Mouse (Mus musculus) spleen, adult 12 weeks (tissue): ENCODE results near the gene Tpst2.

Experiments
- DNase-seq: peaks from one replicate; pipeline ENCODE4 v3.0.0; 2022; ENCODE audit warnings: low spot score

Tpst2 gene

DNA sequence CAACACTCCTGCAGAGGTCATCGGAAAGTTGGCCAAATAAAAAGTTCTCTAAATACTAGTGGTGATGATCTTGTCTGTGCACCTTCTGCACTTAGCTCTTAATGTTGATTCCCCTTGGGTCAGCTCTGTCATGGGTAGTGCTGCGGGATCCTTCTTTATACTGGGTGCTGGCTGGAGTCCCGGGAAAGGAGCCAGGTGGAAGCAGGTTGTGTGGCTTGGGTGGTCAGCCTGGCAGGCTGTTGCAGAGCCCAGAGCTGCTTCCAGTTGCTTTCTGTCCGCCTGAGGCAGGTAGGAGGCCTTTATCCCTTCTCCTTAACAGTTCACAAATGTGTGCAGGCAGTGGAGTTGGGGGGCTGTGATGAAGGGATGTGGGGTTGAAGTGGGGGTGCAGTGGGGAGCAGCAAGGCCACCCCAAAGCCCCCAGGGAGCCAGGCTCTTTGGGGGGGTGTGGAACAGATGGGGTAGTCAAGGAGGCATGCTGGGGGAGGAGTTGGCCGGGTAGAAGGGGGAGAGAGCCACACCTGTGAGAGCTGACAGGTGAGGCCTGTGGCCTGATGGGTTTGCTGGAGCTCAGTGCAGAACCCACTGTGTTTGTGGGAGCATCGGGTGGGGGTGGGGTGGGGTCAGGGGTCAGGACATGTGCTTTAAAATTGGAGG, 5.8 kb downstream of the Tpst2 start:
- DNase-seq, result no peak

DNA sequence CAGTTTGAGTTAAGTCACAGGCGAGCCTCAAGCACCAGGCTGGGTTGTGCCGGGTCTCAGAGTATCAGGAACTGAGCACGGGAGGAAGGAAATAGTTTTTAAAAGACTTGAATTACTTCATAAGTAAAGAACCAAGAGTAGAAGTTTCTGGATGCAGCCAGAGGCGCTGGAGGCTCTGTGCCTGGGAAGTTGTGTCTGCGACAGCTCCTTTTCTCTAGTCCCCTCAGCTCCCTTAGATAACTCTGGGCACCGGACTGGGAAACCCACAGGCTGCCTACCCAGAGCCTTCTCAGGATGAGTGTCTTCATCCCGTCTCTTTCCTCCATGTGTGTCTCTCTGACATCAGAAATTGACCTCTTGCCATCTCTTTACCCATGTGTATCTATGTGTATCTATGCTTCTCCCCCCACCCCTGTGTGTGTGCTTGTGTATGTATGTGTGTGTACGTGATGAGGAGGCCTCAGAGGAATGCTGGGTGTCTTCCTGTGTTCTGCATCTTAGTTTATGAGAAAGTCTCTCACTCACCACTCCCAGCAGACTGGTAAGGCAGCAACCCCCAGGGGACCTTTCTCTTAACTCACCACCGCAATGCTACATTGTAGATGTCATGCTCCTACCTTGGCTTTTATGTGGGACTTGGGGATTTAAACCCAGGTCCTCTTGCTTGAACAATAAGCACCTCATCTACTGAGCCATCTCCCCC, 6.4 kb downstream of the Tpst2 start:
- no peak for DNase-seq

DNA sequence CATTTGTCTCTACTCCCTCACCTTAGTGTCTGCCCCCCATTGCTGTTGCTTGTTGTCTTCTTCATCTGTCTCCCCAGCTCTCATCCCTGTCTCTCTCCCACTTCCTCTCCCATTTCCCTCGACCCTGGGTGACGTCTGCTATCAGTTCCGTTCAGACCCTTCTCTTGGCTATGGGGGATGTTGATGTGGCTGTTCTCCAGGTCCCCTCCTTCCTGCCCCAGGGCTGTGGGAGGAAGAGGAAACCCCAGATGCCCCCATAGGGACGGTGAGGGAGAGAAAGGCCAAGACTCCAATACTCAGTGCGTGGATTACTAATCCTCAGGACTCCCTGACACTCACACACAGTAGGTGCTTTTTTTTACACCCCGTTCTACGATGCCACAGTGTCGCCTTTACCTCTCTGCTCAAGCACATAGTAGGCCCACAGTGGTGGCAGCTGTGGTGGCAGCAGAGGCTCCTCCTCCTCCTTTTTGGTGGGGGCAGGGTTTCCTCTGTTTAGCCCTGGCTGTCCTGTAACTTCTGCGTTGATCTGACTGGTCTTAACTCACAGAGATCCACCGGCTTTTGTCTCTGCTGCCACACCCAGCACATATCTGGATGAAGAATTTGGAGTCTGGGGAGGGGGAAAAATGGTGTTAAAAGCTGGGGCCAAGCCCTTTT, 7.2 kb downstream of the Tpst2 start:
- DNase-seq, result no peak

DNA sequence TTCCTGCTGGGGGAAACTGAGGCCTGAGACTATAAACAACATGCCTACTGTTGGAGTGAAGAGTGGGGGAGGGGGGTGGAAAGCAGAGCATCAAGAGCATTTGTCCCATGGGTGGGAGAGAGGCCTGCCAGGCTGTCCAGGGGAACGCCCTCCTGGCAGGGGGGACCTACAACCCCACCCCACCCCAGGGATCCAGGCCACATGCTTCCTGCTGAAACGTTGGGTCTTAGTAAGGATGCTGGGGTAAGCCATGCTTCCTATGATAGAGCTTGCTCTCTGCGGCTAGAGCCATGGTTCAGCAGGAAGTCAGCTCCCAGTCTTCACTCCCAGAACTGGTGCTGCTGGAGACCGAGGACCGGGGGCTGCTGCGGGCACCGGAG, 7.7 kb downstream of the Tpst2 start:
- no peak for DNase-seq

DNA sequence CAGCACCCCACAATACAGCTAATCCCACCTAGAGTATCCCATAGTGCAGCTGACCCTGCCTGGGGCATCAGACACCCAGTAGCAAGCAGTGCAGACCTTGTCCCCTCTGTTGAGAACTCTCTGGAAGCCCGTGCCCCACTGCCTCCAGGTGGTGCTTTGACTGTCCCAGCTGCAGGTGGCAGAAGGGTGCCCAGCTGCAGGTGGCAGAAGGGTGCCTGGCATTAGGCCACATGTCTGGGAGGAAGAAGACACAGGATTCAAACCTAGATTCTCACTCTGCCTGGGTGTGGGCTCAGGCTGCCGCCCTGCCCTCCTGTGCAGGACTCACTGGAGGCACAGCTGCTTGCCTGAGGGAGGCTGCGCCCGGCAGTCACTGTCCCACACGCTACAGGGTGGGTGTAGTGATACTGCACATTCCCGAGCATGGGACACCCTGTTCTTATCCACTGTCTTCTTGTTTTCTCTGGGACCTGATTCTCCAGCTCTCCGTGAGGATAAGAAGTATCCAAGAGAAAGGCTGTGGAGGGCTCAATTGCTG, 9.1 kb downstream of the Tpst2 start:
- DNase-seq, result no peak

DNA sequence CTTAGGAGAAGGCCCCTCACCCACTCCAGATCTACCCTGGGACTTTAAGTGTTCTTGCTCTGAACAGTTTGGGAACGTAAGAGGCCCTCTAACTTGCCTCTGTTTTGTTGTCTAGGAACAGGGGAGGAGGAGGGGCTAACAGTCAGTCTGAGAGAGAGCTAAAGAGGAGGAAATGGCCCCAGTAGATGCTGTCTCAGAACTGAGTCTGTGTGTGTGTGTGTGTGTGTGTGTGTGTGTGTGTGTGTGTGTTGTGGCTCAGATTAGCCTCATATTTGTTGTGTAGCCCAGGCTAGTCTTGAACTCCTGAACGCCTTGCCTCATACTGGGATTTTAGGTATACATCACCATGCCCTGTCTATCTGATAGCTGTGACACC, 10.1 kb downstream of the Tpst2 start:
- no peak for DNase-seq

DNA sequence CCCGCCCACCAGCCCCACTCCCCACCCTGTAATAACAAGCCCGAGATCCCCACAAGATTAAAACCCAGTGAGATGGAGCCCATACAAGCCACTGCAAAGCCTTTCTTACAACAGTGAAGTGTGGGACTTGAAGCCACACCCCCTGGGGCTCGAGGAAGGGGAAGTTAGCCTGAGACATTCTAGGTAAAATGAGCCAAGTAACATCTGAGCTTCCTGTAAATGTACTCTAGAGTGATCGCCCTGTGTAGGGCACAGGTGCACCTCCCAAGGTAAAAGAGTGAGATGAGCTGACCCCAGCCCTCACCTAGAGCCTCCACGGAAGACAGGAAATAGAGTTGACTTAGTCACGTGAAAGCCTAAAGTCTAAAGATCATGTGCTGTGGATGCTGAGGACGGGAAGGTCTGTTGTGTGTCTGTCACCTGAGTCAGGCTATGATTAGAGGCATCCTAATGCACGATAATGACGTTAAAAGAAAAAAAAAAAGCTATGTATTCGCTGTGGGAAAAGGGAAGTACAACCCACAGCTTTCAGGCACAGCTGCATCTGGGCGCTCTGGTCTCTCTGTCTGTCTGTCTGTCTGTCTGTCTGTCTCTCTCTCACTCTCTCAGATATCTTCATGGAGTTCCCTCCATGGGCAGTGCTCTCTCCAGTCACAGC, 10.6 kb downstream of the Tpst2 start:
- no peak for DNase-seq

DNA sequence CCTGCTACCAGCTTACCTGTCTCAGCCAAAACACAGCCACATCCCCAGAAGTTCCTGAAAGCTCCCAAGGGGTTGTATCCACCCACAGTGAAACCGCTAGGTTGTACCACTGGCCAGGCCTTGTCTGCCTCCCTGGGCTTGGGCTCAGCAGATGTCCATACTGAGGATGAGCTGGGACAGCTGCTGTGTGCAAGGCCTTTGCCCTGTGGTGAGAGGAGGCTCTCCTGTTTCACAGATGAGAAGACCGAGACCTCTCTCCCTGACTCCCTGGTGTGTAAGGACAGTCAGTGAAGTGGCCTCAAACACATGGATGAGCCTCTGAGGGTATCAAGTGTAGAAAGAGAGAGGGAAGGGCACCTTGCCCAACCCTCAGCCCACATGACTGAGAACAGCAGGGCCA, 11.2 kb downstream of the Tpst2 start:
- DNase-seq, result no peak

DNA sequence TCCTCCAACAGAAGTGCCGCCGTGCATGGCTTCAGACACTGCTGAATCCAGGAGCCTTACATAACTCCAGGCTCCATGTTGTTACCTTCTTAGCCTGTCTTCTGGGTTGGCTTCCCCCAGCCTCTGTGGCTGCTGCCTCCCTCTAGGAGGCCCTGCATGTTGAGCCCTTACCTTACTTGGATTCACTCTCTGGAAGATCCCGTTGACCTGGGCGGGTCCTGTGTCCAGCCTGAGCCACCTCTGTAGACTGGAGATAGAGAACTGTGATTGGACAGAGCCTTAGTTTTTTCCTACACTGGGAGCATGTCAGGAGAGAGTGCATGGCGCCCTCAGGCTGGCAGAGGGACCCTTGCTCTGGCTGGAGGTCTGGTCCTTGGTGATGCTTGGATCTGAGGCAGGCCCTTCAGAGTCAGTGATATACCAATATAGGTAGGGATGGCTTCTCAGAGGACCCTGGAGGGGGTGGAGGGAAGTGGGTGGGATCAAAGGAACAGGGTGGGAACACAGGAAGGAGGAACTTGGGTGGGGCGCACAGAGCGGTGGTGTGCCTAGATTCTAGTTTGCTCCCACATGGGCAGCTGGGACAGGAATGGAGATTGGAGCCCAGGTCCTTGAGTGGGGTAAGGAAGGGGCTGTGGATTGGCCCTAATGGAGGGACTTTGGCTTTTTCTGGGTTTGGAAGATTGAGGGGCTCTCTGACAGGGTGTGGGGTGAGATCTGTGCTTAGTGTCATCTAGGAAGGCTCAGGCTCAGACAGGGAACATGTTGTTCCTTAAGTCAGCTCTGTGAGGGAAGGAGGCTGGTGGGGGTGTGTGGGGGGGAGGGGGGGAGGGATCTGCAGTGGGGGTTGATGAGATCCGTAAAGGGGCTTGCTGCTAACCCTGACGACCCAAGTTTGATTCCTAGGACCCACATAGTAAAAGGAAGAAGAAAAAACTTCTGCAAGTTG, 12.0 kb downstream of the Tpst2 start:
- no peak for DNase-seq

DNA sequence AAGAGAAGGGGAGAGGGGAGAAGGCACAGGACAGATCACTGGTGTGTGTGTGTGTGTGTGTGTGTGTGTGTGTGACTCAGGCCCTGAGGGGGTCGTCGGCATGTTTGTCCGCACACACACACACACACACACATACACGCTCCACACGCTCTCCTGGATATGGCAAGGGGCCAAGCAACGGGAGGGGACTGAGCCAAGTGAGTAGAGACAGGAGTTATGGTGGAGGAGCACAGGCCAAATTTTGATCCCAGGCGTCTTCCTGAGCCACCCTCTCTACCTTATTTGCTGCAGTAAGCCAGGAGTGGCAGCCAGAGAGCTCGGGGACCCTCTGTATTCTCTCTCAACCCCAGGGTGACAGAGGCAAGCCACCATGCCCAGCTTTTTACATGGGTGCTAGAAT, 12.7 kb downstream of the Tpst2 start:
- DNase-seq, result no peak

DNA sequence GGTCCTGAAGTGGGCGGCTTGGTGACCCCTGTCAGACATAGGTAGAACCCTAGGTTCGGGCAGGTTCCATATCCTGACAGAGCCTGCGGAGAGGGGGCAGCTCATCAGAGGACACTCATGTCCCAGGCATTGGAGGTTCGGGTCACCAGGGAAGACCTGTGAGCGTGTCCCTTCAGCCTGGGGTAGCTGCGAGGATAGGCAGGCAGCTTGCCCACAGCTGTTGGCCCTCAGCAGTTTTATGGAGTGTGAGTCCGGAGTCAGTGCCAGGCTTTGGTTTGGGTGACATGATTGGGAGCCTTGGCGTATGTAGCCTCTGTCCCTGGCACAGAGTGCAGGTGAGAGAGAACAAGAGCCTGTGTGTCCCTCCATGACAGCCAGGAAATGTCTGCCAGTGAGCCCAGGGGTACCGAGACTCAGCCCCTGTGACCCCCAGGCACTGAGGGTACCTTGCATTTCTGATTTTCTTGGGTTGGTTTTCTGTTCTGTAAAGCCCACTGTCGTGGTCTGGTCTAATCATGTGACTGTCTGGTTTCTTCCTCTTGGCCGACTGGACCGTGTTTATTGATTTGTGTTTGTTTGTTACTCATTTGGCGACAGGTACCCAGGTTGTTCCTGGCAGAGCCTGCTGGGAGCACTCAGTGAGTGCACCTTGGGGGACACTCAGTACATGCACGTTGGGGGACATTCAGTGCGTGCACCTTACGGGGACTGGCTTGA, 13.5 kb downstream of the Tpst2 start:
- DNase-seq, result no peak

DNA sequence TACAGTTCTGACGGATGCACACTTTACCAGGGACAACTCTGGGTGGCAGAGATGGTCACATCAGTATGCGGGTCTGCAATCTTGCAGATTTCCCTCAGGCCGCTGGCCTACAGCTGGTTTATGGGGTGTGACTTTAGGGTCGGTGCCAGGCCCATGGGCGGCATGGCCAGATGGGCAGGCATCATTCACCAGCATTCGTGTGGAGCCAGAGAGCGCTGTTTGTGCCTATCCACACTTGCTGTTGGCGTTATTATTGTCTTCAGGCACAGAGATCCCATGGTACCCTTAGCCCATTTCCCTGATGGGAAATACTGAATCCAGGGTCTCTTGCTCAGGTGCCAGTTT, 14.0 kb downstream of the Tpst2 start:
- DNase-seq, result no peak

DNA sequence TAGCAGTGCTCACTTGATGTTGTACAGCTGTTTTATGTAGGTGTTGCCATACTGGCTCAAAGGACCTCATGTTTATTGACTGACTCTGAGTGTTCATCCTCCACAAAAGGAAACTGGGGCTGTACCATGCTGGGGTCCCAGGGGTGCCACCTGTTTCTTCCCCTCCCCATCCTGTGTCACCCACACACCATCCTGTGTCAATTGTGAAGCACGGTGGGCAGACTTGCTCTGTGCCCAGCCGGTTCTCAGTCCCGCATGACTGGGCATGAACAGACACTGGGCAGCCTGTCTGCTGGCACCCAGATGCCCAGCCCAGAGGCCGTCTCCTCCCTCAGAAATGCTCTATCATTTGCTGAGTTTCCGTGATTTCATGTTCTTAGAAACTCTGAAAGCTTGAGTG, 15.4 kb downstream of the Tpst2 start:
- DNase-seq, result no peak

DNA sequence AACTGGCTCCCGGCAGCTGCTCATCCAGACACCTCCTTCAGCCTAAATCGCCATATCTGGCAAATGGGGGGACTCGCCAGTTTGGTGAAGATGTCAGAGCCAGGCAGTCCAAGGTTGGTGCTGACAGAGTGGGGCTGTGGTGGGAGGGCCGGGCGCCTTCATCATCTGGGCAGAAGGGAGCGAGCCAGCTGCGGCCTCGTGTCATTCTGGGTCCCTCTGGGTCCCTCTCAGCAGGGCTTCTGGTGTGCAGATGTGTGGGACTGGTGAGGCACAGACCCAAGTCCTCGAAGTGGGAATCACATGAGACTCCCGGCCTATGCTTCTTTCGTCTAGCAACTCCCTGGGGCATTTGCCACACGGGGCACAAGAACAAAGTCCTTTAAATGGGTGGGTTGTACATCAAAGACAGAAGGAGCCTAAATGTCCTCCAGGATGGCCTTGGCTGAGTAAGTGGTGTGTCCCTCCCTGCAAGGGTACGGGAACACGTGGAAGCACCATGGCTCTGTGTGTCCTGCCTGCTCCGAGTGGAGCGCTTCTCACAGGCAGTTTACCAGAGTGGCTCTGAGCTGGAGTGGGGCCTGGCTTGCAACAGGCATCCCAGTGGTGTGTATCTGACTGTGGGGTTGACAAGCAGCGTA, 16.0 kb downstream of the Tpst2 start:
- DNase-seq, result no peak

DNA sequence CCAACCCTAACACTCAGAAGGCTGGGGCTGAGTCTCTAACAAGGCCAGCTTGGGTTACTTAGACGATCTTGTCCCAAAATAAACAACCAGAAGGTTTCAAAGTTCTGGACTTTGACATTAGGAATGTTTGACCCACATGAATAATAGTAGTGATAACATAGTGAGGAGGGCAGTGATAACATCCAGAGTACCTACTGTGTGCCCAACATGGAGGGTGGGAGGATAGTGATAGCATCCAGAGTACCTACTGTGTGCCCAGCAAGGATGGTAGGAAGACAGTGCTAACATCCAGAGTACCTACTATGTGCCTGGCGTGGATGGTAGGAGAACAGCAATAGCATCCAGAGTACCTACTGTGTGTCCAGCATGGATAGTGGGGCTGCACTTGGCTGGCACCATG, 17.3 kb downstream of the Tpst2 start:
- DNase-seq, result no peak

DNA sequence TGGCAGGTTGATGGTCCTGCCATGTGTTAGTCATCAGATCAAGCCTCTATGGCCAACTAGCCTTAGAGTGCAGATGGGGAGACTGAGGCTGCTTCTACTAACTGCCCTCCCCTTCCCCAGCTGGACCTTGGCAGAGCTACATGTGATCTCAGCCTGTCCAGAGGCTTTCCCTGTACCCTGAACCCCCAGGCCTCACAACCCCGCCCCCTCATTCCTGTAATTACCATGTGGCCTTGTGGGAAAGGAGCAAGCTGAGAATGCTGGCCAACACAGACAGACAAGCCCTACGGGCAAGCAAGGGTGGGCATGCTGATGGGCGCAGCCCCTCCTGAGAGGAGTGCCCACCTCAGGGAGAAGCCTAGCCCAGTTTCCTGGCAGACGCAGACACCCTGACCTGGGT, 18.2 kb downstream of the Tpst2 start:
- DNase-seq, result no peak

DNA sequence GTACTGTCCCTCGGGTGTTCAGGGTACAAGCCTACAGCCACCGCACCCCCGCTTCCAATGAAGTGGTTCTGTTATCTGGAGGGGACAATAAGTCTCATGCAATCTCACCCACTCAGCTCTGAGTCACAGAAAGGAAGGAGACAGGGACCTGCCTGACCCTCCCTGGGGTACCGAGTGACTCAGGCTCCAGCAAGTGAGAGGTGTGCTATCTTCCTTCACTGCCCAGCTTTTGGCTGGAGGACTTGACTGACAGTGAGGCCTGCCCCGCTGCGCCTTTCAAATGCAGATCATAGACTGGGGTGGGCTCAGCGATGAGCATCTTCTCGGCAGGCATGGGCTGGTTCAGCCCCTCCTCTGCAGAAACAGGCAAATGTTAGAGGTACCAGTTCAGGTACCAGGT, 18.7 kb downstream of the Tpst2 start:
- no peak for DNase-seq

DNA sequence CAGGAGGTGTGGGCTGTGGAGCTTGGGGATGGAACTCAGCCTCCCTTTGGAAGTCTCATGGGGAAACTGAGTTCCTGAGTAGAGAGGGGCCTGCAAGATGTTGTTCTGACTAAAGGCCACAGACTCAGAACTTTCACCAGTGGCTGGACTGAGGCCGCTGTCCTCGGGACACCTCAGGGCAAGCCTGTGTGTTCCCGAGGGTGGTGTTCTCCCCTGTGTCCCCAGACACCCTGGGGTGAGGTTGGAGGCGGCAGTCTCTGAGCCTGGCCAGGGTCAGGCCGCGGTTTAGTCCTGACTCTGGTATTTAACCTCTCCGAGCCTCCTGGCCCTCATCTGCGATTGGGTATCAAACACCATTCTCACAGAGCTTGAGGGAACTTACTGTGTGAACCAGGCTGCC, 19.1 kb downstream of the Tpst2 start:
- DNase-seq, result no peak

DNA sequence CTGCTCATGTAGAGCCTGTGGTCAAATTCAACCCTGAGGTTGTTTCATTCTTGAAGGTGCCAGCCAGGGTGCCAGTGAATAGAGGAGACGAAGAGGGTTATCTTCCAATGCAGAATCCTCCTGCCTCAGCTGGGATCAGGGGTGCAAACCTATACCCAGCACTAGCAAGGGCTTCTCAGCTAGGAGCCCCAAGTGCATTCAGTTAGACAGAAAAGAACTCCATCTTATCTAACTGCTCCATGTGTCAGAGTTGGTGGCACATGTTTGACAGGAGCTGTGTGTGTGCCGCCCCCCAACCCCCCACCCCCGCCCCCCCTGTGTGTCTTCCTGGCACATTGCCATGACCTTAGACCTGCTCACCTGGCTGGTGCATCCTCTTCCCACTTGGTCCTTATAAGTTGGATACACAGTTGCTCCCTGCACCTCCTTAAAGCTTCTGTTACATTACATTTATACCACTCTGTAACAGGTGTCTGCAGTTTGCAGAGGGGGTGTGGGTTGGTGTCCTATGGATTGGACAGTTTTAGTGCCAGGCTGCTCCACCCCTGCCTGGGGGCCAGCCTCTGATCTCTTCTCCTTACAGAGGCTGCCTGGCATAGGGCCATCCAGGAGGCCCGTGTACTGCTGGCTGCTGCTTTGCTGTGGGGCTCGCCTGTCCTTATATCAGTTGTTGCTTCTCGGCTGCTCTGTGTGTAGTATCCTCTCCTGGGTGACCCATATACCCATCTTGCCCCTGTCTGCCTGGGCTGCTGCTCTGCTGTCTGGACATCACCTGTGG, 20.1 kb downstream of the Tpst2 start:
- DNase-seq, result no peak

DNA sequence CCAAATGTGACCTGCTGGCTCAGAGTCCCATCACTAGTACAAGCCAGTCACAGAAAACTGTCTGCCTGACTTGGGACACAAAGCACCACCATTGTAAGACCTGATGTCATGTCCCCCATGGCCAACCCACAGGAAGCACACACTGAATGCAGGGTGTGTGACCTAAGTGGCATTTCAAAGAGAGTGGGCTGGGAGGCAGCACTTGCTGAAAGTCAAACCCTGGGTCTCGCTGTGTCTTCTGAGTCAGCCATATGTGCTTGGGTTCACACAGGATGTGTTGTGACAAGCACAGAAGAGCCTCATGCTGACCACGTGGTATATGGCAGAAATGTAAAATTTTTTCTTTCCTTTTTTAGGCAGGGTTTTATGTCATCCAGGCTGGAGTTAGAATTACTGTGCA, 20.8 kb downstream of the Tpst2 start:
- no peak for DNase-seq
